Mouse (Mus musculus) embryonic facial prominence, embryonic 15.5 days (tissue): ENCODE data around the gene Akp3. TPM values are rescaled to one million over a fixed set of nuclear protein-coding genes. Genes with fewer than 3 reads are reported as not detected.
A peak's percentile ranks its signal among the peaks of the same experiment; 100 is the strongest.

Experiments
- ATAC-seq: fragments of 200-750 bp; cut with Nextera tagmentation; 2 replicates; pipeline ENCODE4 v1.8.0; 2017; ENCODE audit warnings: low read depth, moderate TSS enrichment; ENCODE audit not compliant: insufficient number of reproducible peaks, low FRiP score, low TSS enrichment
- H3K27ac ChIP-seq: fragments of 300-500 bp; sonication (generic); replicated peaks from 2 replicates; pipeline ENCODE4 v1.5.1; 2015; ENCODE audit warnings: mild to moderate bottlenecking, inconsistent platforms
- H3K27me3 ChIP-seq: fragments of 300-500 bp; sonication (generic); 2 replicates; pipeline ENCODE4 v1.6.1; 2015; ENCODE audit warnings: inconsistent platforms
- H3K36me3 ChIP-seq: fragments of 300-500 bp; sonication (generic); 2 replicates; pipeline ENCODE4 v1.6.1; 2015; ENCODE audit warnings: mild to moderate bottlenecking, inconsistent platforms
- H3K4me1 ChIP-seq: fragments of 300-500 bp; sonication (generic); 2 replicates; pipeline ENCODE4 v1.6.1; 2015; ENCODE audit warnings: inconsistent platforms
- H3K4me2 ChIP-seq: fragments of 300-500 bp; sonication (generic); replicated peaks from 2 replicates; pipeline ENCODE4 v1.6.1; 2015; ENCODE audit warnings: mild to moderate bottlenecking, inconsistent platforms
- H3K4me3 ChIP-seq: fragments of 300-500 bp; sonication (generic); replicated peaks from 2 replicates; pipeline ENCODE4 v1.5.1; 2015; ENCODE audit warnings: mild to moderate bottlenecking, inconsistent platforms
- H3K9ac ChIP-seq: fragments of 300-500 bp; sonication (generic); 2 replicates; pipeline ENCODE4 v1.6.1; 2015; ENCODE audit warnings: inconsistent platforms
- H3K9me3 ChIP-seq: fragments of 300-500 bp; sonication (generic); replicated peaks from 2 replicates; pipeline ENCODE4 v1.6.1; 2016; ENCODE audit warnings: inconsistent platforms
- WGBS: fragments of 180-500 bp; shearing (Covaris S2); methylation state at CpG from one replicate; pipeline ENCODE4 v1.1.7; 2015; 5-methylcytosine and 5-hydroxymethylcytosine counted together
- polyA plus RNA-seq: library from polyadenylated mRNA; unstranded; fragments of >200 nt; fragmentation: Nextera tagmentation; extraction: Ambion mirVana; gene quantifications from 2 replicates; pipeline ENCODE4 v1.2.1, GENCODE M21; 2015

Gene Akp3
- polyA plus RNA-seq, 1 experiment from 2014 or later = not detected

GRCm38 (mm10) chr1:87155531-87156198, 30.9 kb downstream of the Akp3 start:
- under 1% methylated on average over 27 of the region's 56 CpGs for WGBS
- peaks cover 94% of the 10 kb centered on the region for H3K27me3 ChIP-seq
- no peak for ATAC-seq

GRCm38 (mm10) chr1:87156199-87156587, 31.4 kb downstream of the Akp3 start, which contains the start of gene Ecel1:
Gene Ecel1, minus strand, starts transcription at chr1:87156521.
- peak within 1 kb of the TSS; percentile 44 for H3K4me3 ChIP-seq
- WGBS = under 1% methylated on average over 11 of the region's 12 CpGs
- H3K27ac ChIP-seq = no peak within 1 kb of the TSS
- H3K36me3 ChIP-seq = no peaks in the 10 kb centered on the region
- peaks cover 89% of the 10 kb centered on the region for H3K27me3 ChIP-seq
- peaks cover 30% of the 10 kb centered on the region for H3K4me1 ChIP-seq
- ATAC-seq = no peak
- no peaks in the 10 kb centered on the region for H3K9me3 ChIP-seq
- peak within 1 kb of the TSS; percentile 81 for H3K4me2 ChIP-seq
- no peak within 1 kb of the TSS for H3K9ac ChIP-seq

More at GRCm38 (mm10) chr1:87155531-87156198, 30.9 kb downstream of the Akp3 start:
- Histone ChIP-seq H3K4me3 (peak overlapping the region; percentile 44), H3K27ac (no peak overlapping the region), H3K9ac (no peak overlapping the region), H3K36me3 (no peaks in the 10 kb centered on the region), H3K4me1 (peaks cover 30% of the 10 kb centered on the region), H3K4me2 (peak overlapping the region; percentile 81), H3K9me3 (no peaks in the 10 kb centered on the region)

- no peak overlapping the region for H3K4me3 ChIP-seq
- 75% methylated on average over 3 of the region's 3 CpGs for WGBS
These were observed 34.6 kb downstream of the Akp3 start for GRCm38 (mm10) chr1:87159396-87159795.

DNA sequence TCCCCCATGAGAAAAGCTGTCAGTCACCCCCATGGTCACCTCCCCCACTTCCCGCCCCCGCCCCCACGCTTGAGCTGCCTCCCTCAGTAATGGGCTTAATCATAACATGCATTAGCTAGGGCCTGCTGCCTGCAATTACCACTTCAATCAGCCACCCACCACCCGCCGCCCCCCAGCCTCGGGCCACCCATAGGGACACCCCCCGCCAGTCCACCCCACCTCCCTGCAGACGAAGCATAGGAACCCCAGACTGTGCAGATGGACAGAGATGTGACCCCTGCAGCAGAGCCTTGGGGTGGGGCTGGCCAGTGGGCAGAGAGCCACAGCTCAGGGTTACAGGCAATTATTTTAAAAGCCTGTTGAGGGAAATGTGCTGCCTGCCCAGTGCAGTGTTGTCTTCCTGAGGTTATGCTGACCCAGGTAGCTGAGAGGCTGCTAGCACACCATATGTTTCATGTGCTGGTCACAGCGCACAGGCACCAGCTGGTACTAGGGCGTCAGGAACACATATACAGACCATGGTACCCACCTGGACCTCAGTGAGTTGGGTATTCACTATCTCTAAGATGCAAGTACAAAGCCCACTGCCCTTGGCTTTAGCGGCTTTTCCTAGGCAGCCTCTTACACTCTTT, 39.5 kb downstream of the Akp3 start:
- ATAC-seq = no peak
- H3K9ac ChIP-seq = no peak overlapping the region
- no peak overlapping the region for H3K4me2 ChIP-seq
- no peaks in the 10 kb centered on the region for H3K36me3 ChIP-seq
- no peak overlapping the region for H3K4me3 ChIP-seq
- H3K4me1 ChIP-seq = no peaks in the 10 kb centered on the region
- peaks cover 25% of the 10 kb centered on the region for H3K27me3 ChIP-seq
- H3K9me3 ChIP-seq = no peaks in the 10 kb centered on the region
- no peak overlapping the region for H3K27ac ChIP-seq
- 27% methylated on average over 11 of the region's 11 CpGs for WGBS

More at GRCm38 (mm10) chr1:87159396-87159795, 34.6 kb downstream of the Akp3 start:
- no peak for ATAC-seq
- Histone ChIP-seq H3K9ac (no peak overlapping the region), H3K9me3 (no peaks in the 10 kb centered on the region), H3K27me3 (peaks cover 60% of the 10 kb centered on the region), H3K4me1 (peaks cover 18% of the 10 kb centered on the region), H3K4me2 (no peak overlapping the region), H3K27ac (no peak overlapping the region), H3K36me3 (no peaks in the 10 kb centered on the region)

GRCm38 (mm10) chr1:87164796-87165184, 40.0 kb downstream of the Akp3 start:
- no peak for ATAC-seq
- Histone ChIP-seq H3K9ac (no peak overlapping the region), H3K4me2 (no peak overlapping the region), H3K27me3 (peaks cover 26% of the 10 kb centered on the region), H3K4me3 (no peak overlapping the region), H3K27ac (no peak overlapping the region), H3K9me3 (no peaks in the 10 kb centered on the region), H3K36me3 (no peaks in the 10 kb centered on the region), H3K4me1 (no peaks in the 10 kb centered on the region)
- WGBS = 48% methylated on average over 9 of the region's 9 CpGs

DNA sequence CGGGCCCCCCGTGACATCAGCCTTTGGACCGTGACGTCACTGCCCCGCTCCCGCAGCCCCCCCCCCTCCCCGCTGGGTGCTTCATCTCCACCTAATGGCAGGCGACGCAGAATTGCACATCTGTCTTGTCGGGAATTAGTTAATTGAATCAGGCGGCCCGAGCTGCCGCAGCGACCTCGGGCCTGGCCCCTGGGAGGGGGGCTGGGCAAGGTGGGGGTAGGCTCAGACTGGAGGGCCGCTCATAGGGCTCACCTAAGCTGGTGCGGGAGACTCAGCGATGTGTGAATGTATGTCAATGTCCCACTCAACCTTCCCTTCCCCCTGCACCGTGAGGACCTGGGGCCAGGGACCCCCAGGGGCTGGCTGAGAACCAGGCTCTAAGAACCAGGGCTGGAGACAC, 45.7 kb downstream of the Akp3 start:
- Histone ChIP-seq H3K4me1 (peaks cover 12% of the 10 kb centered on the region), H3K4me2 (peak overlapping the region; percentile 17; the same call in 1 of the 2 replicates), H3K36me3 (no peaks in the 10 kb centered on the region), H3K9ac (no peak overlapping the region), H3K4me3 (no peak overlapping the region), H3K27ac (no peak overlapping the region), H3K27me3 (peaks cover 48% of the 10 kb centered on the region), H3K9me3 (no peaks in the 10 kb centered on the region)
- ATAC-seq = no peak
- WGBS = 9% methylated on average over 19 of the region's 19 CpGs

DNA sequence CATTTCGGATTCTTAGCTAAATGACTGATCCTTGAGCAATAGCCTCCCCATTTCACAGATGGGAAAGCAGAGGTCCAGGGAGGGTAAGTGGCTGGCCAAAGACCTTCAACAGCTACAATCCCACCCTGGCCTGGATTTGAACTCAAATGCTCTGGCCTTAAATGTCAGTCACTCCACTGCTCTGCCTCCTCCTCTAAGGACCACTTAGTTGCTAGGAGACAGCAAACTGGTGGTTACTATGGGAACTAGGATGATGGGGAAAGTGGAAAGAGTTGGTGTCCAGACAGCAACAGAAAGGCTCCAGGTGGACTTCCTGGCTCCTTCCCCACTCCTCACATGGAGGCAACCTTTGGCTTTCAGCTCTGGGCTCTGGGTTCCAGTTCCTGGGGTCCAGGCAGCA, 46.5 kb downstream of the Akp3 start:
- WGBS = 86% methylated on average over 1 of the region's 1 CpGs
- H3K27ac ChIP-seq = no peak overlapping the region
- H3K9me3 ChIP-seq = no peaks in the 10 kb centered on the region
- H3K9ac ChIP-seq = no peak overlapping the region
- H3K4me2 ChIP-seq = no peak overlapping the region
- no peaks in the 10 kb centered on the region for H3K36me3 ChIP-seq
- H3K4me3 ChIP-seq = no peak overlapping the region
- ATAC-seq = no peak
- peaks cover 45% of the 10 kb centered on the region for H3K27me3 ChIP-seq
- peaks cover 20% of the 10 kb centered on the region for H3K4me1 ChIP-seq

- Histone ChIP-seq H3K27ac (no peak overlapping the region), H3K4me2 (no peak overlapping the region), H3K27me3 (peaks cover 44% of the 10 kb centered on the region), H3K4me3 (no peak overlapping the region), H3K36me3 (no peaks in the 10 kb centered on the region), H3K9ac (no peak overlapping the region), H3K9me3 (no peaks in the 10 kb centered on the region), H3K4me1 (peaks cover 21% of the 10 kb centered on the region)
- ATAC-seq = no peak
- 46% methylated on average over 9 of the region's 9 CpGs for WGBS
These were observed 47.5 kb downstream of the Akp3 start for GRCm38 (mm10) chr1:87172316-87172715.

DNA sequence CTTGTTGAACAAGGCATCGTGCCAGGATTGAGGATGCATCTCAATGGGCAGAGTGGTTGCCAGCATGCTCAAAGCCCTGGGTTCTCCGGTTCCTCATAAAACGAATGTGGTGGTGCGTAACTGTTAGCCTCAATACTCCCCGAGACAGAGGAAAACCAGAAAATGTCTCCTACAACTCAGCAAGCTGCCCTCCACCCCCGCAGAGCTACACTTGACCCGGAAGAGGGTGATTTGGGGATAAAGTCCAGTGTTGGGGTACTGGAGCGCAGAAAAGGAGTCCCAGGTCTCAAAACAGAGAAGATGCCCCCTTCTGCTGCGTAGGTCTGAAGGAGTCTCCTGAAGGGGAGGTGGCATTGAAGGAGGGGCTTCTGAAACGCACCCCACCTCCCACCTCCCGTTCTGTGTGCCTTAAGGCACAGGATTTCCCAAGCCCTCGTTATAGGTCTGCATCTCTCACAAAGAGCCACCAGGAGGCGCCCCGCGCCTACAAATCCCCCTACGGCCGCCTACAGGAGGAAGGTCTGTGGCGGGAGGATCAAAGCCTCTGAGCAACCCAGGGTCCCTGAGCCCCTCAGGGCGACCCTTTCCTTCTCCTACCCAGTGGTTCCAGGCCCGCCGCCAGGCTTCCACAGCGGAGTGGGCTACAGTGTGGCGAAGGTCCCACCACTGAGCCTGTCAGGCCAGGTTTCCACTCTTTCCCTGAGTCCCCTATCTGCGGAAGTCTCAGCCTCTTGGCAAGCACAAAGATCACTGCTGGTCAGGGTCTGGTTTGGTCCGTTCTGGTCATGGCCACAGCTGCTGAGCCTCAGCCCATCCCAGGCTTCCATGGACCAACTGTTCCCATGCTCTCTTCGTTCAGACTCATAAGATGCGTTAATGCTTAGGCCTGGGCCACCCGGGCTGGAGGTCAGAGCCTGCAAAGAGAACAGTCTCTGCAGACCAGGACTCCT, 49.5 kb downstream of the Akp3 start:
- Histone ChIP-seq H3K9me3 (no peaks in the 10 kb centered on the region), H3K9ac (no peak overlapping the region), H3K4me1 (peaks cover 21% of the 10 kb centered on the region), H3K27ac (no peak overlapping the region), H3K27me3 (peaks cover 41% of the 10 kb centered on the region), H3K36me3 (no peaks in the 10 kb centered on the region), H3K4me3 (no peak overlapping the region), H3K4me2 (no peak overlapping the region)
- no peak for ATAC-seq
- 23% methylated on average over 28 of the region's 28 CpGs for WGBS

DNA sequence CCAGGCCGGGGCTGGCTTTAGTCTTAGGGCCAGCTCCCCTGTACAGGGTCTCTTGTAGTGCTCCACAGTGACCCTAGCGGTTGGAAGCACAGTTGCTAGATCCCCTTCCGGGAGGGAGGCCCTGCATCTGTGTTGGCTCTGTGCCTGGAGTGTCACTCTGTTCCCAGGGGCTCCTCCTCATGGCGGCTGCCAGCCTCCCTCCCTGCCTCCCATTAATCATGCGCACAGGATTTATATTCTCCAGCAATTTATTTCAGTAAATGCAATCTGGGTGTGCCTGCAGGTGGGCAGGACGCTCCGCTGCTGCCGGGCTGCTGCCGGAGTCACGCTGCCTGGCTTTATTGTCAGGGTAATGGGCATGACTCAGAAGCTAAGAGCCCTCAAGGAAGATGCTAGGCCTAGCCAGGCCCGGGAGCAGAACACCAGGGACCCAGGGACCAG, 51.1 kb downstream of the Akp3 start:
- Histone ChIP-seq H3K4me3 (no peak overlapping the region), H3K4me1 (peaks cover 16% of the 10 kb centered on the region), H3K27ac (no peak overlapping the region; the same call in 1 of the 2 replicates), H3K36me3 (no peaks in the 10 kb centered on the region), H3K9ac (no peak overlapping the region), H3K4me2 (peak overlapping the region; percentile 20; the same call in 1 of the 2 replicates), H3K27me3 (peaks cover 31% of the 10 kb centered on the region), H3K9me3 (no peaks in the 10 kb centered on the region)
- ATAC-seq = peak; percentile 70; the same call in 1 of the 2 replicates
- WGBS = 4% methylated on average over 11 of the region's 11 CpGs
